Mouse (Mus musculus): Measurements from ENCODE around the gene Rassf7.
"Not testable (repeated sequence)": the region's sequence is repeated elsewhere in the genome, so short reads cannot be mapped to it uniquely, and the experiment has no call there.

Rassf7 gene

DNA sequence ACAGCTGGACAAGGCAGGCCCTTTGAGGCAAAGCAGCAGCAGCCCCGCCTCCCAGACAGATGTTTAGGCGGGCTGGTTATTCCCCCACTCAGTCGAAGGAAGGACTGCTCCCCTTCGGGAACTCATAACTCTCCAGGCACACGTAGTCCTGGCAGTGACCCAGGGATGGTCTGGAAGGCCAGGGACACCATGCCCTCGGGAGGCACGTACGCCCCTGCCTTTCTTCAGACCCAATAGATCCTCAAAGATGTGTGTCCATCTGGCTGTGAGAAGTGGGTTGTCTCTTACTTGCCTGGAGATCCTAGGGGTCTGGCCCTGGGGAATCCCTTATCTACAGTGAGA lies 6.4 kb downstream of the Rassf7 start:
- no peak for DNase-seq (ENCODE audit: low spot score in 2 of 2)

DNA sequence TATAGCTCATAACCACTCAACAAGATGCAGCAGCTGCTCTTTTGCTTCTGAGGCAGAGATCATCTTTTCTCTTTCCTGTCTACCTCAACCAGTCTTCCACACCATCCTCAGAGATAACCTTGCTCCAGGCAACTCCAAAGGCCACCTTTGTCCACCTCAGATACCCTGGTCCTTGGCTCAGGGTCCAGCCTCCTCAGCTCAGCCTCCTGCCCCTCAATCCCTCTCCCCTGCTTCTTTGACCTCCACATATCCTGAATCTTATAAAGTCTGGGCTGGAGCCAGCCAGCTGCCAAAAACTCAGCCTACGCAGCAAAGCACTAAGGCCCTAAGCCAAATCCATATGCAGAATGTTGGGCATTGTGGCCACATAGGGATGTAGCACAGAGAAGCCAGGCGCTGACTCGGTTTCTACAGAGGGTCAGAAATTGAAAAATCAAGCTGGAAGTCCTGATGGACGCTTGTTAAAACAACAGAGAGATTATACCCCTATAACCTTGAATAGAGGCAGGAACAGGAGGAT lies 7.1 kb downstream of the Rassf7 start:
- DNase-seq (ENCODE audit: low spot score in 2 of 2) = no peak

DNA sequence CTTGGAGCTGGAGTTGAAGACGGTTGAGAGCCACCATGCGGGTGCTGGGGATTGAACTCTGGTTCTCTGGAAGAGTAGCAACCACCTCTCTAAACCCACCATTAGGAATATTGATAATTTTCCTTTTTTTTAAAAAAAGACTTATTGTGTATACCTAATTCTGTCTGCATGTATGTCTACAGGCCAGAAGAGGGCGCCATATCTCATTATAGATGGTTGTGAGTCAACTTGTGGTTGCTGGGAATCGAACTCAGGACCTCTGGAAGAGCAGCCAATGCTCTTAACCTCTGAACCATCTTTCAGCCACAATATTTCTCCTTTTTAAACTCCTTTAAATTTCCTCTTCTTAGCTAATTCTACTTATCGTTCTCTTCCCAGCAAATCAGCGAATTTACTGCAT lies 10.9 kb downstream of the Rassf7 start:
- no peak for DNase-seq (ENCODE audit: low spot score in 2 of 2)

DNA sequence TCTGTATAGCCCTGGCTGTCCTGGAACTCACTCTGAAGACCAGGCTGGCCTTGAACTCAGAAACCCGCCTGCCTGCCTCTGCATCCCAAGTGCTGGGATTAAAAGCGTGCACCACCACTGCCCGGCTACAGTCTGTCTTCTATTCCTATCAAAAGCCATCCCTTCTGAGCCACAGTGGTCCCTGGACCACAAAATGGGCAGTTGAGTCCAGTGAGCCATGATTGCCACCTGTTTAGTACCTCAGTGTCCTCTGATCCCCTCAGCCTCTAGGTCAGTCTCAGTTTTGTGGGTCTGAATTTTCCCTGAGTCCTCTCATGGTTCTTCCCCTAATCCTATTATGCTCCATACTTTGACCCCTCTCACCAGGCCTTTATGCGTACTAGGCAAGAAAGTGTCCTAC lies 12.1 kb downstream of the Rassf7 start:
- no peak for DNase-seq (ENCODE audit: low spot score in 2 of 2)

DNA sequence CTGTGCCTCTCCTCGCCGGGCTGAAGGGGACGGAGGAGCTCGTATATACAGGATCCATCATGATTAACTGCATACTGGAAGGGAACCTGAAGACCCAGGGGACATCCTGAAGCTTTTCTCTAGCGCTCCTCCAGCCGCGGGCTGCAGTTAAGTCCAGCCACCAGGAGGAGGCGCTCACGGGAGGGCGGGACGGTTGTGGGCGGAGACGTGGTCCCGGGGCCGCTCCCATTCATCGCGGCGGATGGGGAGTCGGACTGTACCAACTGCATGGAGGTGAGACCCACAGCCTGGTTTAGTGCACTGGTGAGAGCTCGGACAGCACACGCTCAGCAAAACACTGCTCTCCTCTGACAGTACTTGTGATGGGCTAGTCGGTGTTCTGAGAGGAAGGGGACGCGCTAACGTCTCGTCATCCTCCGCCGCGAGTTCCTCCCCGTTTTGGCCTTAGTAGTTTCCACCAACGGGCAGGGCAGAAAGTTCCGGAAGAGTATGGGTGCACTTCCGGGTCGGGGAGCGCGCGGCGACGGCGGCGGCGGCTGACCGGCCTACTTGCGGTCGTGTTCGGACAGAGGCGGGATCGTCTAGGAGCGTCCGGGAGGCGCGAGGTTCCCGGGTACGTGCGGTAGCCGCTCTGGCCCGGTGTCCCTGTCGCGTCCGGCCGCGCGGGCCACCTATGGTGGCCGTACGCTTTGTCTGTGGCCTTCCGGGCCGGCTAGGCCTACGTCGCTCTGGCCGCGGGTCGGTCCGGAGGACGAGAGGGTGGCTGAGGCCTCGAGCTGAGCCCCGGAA lies 12.8 kb downstream of the Rassf7 start, which contains the start of gene Phrf1:
Phrf1 (plus strand) TSS at position 506 of the 789 bp plus-strand sequence.
- DNase-seq (ENCODE audit: low spot score in 2 of 2) = peak; percentile 91 to 95

DNA sequence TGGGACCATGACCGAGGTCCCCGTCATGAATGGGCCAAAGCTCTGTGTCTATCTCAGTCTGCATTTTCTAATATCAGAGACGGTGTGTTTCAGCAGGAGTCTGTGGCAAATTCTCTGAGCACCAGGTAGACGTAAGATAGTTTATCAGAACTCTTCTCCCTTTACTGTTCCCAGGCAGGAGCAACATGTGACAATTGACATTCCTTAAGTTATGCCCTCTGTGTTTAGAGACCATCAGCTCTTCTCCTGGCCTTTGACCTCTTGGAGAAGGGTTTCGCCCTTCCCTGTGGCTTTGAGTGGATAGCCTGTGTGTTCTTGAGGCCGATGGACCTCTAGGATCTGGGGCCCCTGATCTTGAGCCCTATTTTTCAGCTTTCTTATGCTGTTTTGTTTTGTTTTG lies 14.0 kb downstream of the Rassf7 start:
- DNase-seq (ENCODE audit: low spot score in 2 of 2) = no peak

DNA sequence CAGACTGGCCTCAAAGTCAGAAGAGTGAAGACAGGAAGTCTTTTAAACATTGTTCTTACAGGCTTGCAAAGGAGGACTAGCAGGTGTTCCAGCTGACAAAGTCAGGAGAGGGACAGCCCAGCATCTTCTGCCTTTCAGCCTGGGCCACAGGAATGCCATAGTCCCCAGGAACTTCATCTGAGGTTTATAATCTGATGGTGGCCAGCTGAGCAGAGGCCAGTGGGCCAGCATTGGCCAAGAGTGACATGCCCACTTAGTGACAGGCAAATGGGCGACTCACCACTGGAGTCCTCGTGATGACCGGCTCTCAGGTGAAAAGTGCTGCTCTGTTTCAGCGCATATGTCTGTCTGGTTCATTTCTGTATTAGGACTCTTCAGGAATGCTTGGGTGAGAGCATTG lies 14.9 kb downstream of the Rassf7 start:
- no peak for DNase-seq (ENCODE audit: low spot score in 2 of 2)

DNA sequence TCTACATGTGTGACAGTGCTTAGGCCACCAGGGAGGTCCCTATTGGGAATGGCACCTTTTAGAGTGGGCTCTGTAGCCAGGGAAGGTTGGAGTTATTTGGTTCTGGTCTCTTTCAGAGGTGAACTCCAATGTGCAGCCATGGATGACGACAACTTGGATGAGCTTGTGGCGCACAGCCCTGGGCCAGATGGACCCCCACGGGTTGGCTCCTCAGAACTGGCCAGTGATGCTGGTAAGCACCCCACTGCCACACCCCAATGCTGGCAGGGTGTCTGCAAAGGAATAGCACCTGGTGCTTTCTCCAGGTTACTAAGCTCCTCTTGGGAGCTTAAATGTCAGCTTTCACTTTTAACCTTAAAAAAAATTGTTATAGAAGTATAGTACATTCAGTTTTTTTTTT lies 15.5 kb downstream of the Rassf7 start:
- no peak for DNase-seq (ENCODE audit: low spot score in 2 of 2)

DNA sequence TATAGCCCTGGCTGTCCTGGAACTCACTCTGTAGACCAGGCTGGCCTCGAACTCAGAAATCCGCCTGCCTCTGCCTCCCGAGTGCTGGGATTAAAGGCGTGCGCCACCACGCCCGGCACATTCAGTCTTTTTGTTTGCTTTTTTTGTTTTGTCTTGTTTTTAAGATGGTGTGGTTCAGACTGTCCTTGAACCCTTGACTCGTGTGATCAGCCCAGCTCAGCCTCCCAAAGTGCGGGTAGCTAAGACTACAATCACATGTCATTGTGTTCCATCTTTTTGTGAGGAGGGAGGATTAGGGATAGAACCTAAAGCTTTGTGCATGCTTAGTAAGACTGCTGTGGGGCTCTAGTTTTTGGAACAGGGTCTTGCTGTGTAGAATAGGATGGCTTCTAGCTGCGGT lies 15.9 kb downstream of the Rassf7 start:
- no peak for DNase-seq (ENCODE audit: low spot score in 2 of 2)

DNA sequence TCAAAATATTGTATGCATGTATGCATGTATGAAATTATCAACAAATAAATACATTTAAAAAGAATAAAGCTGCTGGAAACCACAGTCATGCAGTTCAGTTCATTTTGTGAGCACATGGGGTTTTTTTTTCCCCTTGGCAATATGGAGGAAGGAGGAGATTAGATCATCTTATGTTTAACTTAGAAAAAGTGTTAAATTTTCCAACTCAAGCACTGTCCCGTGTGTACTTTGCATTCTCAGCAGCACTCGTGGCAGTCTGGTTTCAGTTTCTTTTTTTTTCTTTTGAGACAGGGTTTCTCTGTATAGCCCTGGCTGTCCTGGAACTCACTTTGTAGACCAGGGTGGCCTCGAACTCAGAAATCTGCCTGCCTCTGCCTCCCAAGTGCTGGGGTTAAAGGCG lies 34.8 kb downstream of the Rassf7 start:
- not testable (repeated sequence) for DNase-seq (ENCODE audit: low spot score in 2 of 2)

DNA sequence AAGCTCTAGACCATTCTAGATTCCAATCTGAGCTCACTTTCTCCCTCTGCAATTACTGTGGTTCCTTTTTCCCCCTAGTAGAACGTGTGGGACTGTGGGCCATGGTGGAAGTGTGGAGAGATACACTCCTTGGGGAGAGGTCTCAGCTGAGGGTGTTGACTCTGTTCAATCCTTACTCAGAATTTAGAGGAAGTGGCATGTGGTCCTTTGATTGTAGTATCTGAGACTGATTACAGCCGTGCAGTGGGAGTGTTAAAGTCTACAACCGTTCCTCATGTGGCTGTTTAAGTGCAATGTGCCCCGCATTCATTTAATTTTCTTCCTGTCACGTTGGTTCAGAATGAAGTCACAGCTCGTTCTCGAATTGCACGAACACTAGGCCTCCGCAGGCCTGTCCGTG lies 40.5 kb downstream of the Rassf7 start:
- no peak for DNase-seq (ENCODE audit: low spot score in 2 of 2)

DNA sequence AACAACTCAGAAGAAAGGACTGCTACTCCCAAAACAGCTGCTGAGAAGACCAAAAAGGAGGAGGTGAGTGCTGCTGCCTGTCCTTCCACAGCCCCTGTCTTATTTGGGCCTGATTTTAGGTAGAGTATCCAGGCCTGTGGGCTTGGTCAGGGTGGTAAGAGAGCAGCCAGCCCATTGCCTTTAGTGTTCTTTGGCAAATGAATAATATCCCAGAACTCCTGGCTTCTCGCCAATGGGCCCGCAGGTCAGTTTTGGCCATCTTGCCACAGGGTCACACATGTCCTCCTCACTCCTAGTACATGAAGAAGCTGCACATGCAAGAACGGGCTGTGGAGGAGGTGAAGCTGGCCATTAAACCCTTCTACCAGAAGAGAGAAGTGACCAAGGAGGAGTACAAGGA lies 45.8 kb downstream of the Rassf7 start:
- peak in 1 of 2 experiments; percentile 23 for DNase-seq (ENCODE audit: low spot score in 2 of 2)

DNA sequence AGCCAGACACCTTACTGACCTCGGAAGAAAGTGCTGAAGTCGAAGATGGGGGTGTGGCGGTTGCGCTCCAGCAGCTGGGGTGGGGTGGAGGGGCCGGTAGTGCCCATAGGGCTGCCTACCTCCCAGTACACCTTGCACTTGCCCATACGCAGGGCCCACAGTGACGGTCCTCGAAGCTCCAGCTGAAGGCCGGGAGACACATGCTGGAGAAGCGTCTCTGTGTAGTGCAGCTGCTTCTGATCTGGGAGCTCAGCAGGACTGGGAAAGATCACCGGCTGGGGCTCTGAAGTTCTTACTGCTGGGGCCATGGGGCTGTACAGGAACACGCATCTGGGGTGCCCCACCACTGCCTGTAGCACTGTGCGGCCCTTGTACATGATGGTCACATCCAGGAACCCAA lies 48.0 kb downstream of the Rassf7 start:
- DNase-seq (ENCODE audit: low spot score in 2 of 2) = no peak

DNA sequence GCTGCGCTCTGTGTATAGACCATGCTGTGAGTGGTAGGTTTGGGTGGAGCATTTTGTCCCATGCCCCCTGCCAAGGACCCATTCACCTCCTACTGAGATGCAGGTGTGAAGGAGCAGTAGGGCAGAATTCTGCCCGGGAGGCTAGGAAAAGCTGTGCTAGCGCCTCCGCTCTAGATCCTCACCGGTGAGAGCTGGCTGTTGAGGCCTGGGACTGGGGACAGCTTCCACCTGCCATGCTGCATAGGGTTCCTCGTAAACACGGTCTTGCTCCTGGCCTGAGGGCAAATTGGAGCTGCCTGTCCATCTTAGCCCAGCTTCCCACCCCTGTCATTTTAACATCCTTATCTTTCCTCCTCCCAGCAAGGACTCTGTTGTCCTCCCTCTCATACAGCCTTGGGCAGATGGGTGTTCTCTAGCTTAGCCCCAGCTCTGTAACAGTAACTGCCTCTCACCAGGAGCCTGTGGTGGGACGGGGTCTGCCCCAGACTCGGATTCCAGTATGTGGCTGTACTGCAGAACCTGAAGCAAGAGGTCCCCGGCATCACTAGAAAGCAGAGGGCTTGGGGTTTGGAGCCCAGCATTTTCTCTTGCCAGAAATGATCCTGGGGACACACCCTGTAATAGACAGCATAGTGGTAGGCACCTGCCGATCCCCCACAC lies 48.5 kb downstream of the Rassf7 start:
- no peak for DNase-seq (ENCODE audit: low spot score in 2 of 2)

DNA sequence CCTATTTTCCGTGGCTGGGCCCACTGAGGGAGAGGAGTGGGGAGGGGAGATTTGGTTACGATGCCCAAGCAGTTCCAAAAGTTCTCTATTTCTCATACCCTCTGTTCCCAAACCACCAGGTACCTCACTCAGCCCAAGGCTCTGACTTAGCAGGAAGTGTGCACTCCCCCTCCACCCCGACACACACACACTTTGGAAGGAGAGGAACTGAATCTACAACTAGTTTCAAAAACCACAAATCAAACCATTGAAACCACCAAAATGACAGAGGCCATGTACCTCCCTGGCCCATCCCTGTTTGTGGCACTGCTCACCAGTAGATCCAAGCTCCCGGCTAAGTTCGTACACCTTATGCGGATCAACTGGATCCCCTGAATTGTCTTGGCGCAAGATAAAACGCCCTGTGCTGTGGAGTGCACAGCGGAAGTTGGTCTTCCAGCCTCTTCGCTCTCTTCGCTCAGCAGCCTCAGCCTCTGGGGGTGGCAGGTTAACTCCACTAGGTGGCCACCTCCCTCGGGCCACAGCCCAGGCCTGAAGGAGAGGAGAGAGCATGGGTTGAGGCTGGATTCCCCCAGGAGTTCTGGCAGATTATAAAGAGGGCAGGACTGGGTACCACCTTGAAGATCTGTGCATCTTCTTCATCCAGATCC lies 49.2 kb downstream of the Rassf7 start:
- DNase-seq (ENCODE audit: low spot score in 2 of 2) = no peak

DNA sequence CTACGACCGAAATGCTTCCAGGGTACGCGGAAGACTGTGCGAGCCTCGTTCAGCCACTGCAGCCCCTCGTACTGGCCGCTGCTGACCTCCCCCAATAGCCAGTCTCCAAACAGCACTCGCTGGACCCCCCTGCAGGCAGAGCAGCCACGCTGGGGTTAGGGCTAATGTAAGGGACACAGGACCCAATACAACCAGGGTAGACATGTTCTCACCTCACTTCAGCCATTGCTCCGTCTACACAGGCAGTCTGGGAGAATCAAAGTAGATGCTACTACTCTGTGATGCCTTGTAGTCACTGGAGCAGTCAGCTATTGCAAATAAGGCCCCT lies 49.7 kb downstream of the Rassf7 start:
- no peak for DNase-seq (ENCODE audit: low spot score in 2 of 2)

DNA sequence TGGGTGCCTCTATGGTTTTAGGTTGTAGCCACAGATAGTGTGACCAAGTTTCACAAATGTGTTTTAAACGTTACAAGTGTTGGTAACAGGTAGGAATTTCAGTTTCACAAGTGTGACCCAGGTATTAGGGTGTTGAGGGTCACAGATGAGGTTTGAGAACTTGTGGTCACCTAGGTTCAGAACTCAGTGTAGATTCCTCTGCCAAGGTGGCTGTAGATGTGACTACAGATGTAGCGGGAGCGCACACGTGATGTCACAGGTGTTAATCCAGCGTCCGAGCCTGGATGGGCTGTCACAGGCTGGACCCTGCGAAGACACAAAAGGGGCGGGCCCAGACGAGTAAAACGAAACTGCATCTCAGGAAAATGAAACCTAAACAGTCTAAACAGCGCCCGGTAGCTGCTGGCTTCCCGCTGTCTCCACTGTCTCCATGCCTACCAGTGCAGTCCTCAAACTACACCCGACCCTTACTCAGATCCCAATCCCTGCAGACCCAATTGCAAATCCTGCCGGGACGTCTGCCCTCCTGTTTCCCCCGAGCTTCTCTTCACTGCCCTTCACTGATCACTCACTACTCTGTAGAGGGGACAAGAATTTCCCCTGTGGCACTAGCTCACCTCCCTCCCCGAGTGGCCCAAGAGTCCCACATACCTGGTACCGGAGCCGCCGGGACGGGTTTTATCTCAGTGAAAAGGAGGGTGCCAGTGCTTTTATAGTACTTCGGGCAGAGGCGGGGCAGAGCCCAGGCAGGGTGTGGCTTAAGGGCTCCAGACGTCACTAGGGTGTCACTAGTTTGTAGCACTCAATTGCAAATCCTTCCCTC lies 50.3 kb downstream of the Rassf7 start, which contains the start of gene Irf7:
Irf7 (minus strand) TSS at position 743 of the 823 bp plus-strand sequence.
- no peak for DNase-seq (ENCODE audit: low spot score in 2 of 2)
